Mouse (Mus musculus) kidney, embryonic 15.5 days (tissue): ENCODE measurements around the gene Pi4kb. TPM values are rescaled to one million over a fixed set of nuclear protein-coding genes. Genes with fewer than 3 reads are reported as not detected.
A peak's percentile ranks its signal among the peaks of the same experiment; 100 is the strongest.

Experiments used
- ATAC-seq: fragments of 200-750 bp; cut with Nextera tagmentation; replicated peaks from 2 replicates; pipeline ENCODE4 v1.8.0; 2017; ENCODE audit warnings: moderate TSS enrichment; ENCODE audit not compliant: low FRiP score
- H3K27ac ChIP-seq: fragments of 300-500 bp; sonication (generic); 2 replicates; pipeline ENCODE4 v1.5.1; 2015; ENCODE audit warnings: mild to moderate bottlenecking, inconsistent platforms
- H3K27me3 ChIP-seq: fragments of 300-500 bp; sonication (generic); 2 replicates; pipeline ENCODE4 v1.6.1; 2015; ENCODE audit warnings: inconsistent platforms
- H3K36me3 ChIP-seq: fragments of 300-500 bp; sonication (generic); 2 replicates; pipeline ENCODE4 v1.6.1; 2015; ENCODE audit warnings: inconsistent platforms
- H3K4me1 ChIP-seq: fragments of 300-500 bp; sonication (generic); 2 replicates; pipeline ENCODE4 v1.6.1; 2015; ENCODE audit warnings: inconsistent platforms
- H3K4me2 ChIP-seq: fragments of 300-500 bp; sonication (generic); 2 replicates; pipeline ENCODE4 v1.6.1; 2015; ENCODE audit warnings: moderate library complexity, mild to moderate bottlenecking, inconsistent platforms
- H3K4me3 ChIP-seq: fragments of 300-500 bp; sonication (generic); replicated peaks from 2 replicates; pipeline ENCODE4 v1.5.1; 2015; ENCODE audit warnings: mild to moderate bottlenecking, inconsistent platforms
- H3K9ac ChIP-seq: fragments of 300-500 bp; sonication (generic); 2 replicates; pipeline ENCODE4 v1.6.1; 2015; ENCODE audit warnings: mild to moderate bottlenecking, inconsistent platforms
- H3K9me3 ChIP-seq: fragments of 300-500 bp; sonication (generic); replicated peaks from 2 replicates; pipeline ENCODE4 v1.6.1; 2016; ENCODE audit warnings: inconsistent platforms
- WGBS: fragments of 180-500 bp; shearing (Covaris S2); methylation state at CpG from one replicate; pipeline ENCODE4 v1.1.7; 2015; ENCODE audit warnings: mixed read lengths; 5-methylcytosine and 5-hydroxymethylcytosine counted together
- microRNA-seq: library from miRNA; unstranded; fragments of <30 nt; microRNA quantifications from one replicate; pipeline ENCODE4, GENCODE M21; 2016
- polyA plus RNA-seq: library from polyadenylated mRNA; unstranded; fragments of >200 nt; fragmentation: Nextera tagmentation; extraction: Ambion mirVana; gene quantifications from 2 replicates; pipeline ENCODE4 v1.2.1, GENCODE M21; 2015

The Pi4kb gene
- polyA plus RNA-seq, 1 experiment from 2014 or later, result 27.5 TPM

DNA sequence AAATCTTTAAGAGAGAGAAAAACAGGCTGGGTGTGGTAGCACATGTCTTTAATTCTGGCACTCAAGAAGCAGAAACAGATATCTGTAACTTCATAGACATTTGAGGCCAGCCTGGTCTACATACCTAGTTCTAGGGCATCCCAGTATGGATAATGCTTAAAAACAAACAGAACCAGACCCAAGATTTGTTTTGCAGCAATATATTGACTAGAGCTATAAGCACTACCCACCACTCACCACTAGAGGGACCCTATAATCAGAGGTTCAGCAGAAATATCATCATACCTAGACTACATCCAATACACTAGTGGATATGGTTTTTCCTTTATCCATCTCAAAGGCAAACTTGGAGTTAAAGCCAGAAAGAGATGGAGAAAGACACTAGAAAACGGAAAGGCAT lies 78.4 kb downstream of the Pi4kb start:
- Histone ChIP-seq H3K4me2 (no peak overlapping the region), H3K9me3 (no peaks in the 10 kb centered on the region), H3K36me3 (peaks cover 8% of the 10 kb centered on the region), H3K4me3 (no peak overlapping the region), H3K9ac (no peak overlapping the region), H3K27ac (no peak overlapping the region), H3K27me3 (no peaks in the 10 kb centered on the region), H3K4me1 (peaks cover 11% of the 10 kb centered on the region; the same call in 1 of the 2 replicates)
- WGBS, result 47% methylated on average over 1 of the region's 1 CpGs
- ATAC-seq, result no peak

DNA sequence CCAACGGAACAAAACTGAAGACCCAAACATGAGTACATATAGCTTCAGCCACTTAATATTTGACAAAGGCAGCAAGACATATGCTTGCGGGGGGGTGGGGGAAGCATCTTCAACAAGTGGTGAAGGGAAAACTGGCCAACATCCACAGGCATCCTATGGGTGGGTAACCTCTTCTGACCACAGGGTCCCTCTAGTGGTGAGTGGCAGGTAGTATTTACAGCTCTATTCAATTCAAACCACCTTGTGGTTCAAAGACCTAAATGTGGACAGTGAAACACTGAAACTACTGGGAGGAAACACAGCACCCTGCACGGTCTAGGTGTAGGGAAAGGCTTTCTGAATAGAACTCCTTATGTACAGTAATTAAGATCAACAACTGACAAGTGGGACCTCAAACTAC lies 79.2 kb downstream of the Pi4kb start:
- Histone ChIP-seq H3K27ac (no peak overlapping the region), H3K4me3 (no peak overlapping the region), H3K36me3 (peaks cover 15% of the 10 kb centered on the region), H3K4me1 (peaks cover 11% of the 10 kb centered on the region; the same call in 1 of the 2 replicates), H3K27me3 (no peaks in the 10 kb centered on the region), H3K9ac (no peak overlapping the region), H3K9me3 (no peaks in the 10 kb centered on the region), H3K4me2 (no peak overlapping the region)
- WGBS, result 41% methylated on average over 3 of the region's 3 CpGs
- no peak; the same call in 1 of the 2 replicates for ATAC-seq

GRCm38 (mm10) chr3:95054481-95055260 lies 80.1 kb downstream of the Pi4kb start:
- WGBS, result 51% methylated on average over 10 of the region's 10 CpGs
- Histone ChIP-seq H3K4me3 (no peak overlapping the region), H3K4me2 (no peak overlapping the region), H3K4me1 (peaks cover 11% of the 10 kb centered on the region; the same call in 1 of the 2 replicates), H3K36me3 (peaks cover 25% of the 10 kb centered on the region), H3K9ac (no peak overlapping the region), H3K9me3 (no peaks in the 10 kb centered on the region), H3K27me3 (no peaks in the 10 kb centered on the region), H3K27ac (peak overlapping the region; percentile 22; the same call in 1 of the 2 replicates)
- no peak for ATAC-seq

DNA sequence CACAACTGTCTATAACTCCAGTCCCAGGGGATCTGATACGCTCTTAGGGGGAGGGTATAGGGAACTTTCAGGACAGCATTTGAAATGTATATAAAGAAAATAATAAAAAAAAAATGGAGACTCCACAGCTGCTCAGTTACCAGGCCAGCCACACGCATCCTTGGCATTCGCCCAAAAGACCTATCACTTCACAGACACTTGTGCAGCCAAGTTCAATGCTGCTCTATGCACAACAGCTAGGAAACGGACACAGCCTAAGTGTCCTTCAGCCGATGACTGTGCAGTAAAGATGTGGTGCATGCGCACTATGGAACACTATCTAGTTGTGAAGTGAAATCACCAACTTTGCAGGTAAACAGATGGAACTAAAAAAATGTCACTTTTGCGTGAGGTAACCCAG lies 81.7 kb downstream of the Pi4kb start:
- H3K27ac ChIP-seq, result no peak overlapping the region
- 0 out of 2 replicates have a peak, but pooled peaks have one; percentile 43 for ATAC-seq
- peaks cover 41% of the 10 kb centered on the region for H3K36me3 ChIP-seq
- 78% methylated on average over 7 of the region's 7 CpGs for WGBS
- H3K4me3 ChIP-seq, result no peak overlapping the region
- H3K9ac ChIP-seq, result no peak overlapping the region
- H3K27me3 ChIP-seq, result no peaks in the 10 kb centered on the region
- H3K4me1 ChIP-seq, result peaks cover 11% of the 10 kb centered on the region; the same call in 1 of the 2 replicates
- H3K9me3 ChIP-seq, result no peaks in the 10 kb centered on the region
- H3K4me2 ChIP-seq, result no peak overlapping the region

Small RNAs within 50 kb of the gene (microRNA-seq; reads per million reads assigned to microRNA genes)
- gene Mir7013, result not detected

Other genes with a start within 250 kb of the Pi4kb start
- gene Cgn, start 188.2 kb upstream of the Pi4kb start, polyA plus RNA-seq, result 17.0 and 18.3 TPM in 2 replicates
- gene Pogz, start 137.2 kb upstream of the Pi4kb start, polyA plus RNA-seq, result 17.4 and 18.8 TPM in 2 replicates
- gene Psmb4, start 87.8 kb upstream of the Pi4kb start, polyA plus RNA-seq, result 340 and 342 TPM in 2 replicates
- gene Selenbp1, start 41.7 kb upstream of the Pi4kb start, polyA plus RNA-seq, result 60.6 and 62.4 TPM in 2 replicates
- 8.9 and 10.8 TPM in 2 replicates for gene Rfx5, start 20.7 kb upstream of the Pi4kb start, polyA plus RNA-seq
- gene Zfp687, start 40.7 kb downstream of the Pi4kb start, polyA plus RNA-seq, result 28.6 and 32.4 TPM in 2 replicates
- 248 and 271 TPM in 2 replicates for gene Psmd4, start 67.9 kb downstream of the Pi4kb start, polyA plus RNA-seq
- gene Pip5k1a, start 132.2 kb downstream of the Pi4kb start, polyA plus RNA-seq, result 19.9 and 20.8 TPM in 2 replicates
- 168 and 184 TPM in 2 replicates for gene Vps72, start 136.3 kb downstream of the Pi4kb start, polyA plus RNA-seq
- 0.93 and 1.9 TPM in 2 replicates for gene Tmod4, start 149.7 kb downstream of the Pi4kb start, polyA plus RNA-seq
- 67.7 and 71.6 TPM in 2 replicates for gene Scnm1, start 159.3 kb downstream of the Pi4kb start, polyA plus RNA-seq
- 14.5 and 15.5 TPM in 2 replicates for gene Lysmd1, start 159.4 kb downstream of the Pi4kb start, polyA plus RNA-seq
- 2.7 and 2.9 TPM in 2 replicates for gene Tnfaip8l2, start 167.6 kb downstream of the Pi4kb start, polyA plus RNA-seq
- gene Sema6c, start 185.7 kb downstream of the Pi4kb start, polyA plus RNA-seq, result 3.9 and 4.5 TPM in 2 replicates
- 10.0 and 10.6 TPM in 2 replicates for gene Gabpb2, start 243.2 kb downstream of the Pi4kb start, polyA plus RNA-seq